Mouse (Mus musculus): ENCODE results near the gene Ube2c.

- TF ChIP-seq POLR2A (IDR thresholded peaks at IDR 0.05; ENCODE audit: borderline replicate concordance, extremely low read depth, insufficient read depth, insufficient read length, poor library complexity, severe bottlenecking) (no peak), CTCF (IDR thresholded peaks at IDR 0.05; ENCODE audit: borderline replicate concordance, extremely low read depth, insufficient read depth, insufficient read length) (no peak)
These were observed 22.9 kb downstream of the Ube2c start for GRCm38 (mm10) chr2:164792400-164793190.

Data from brain, embryonic 14.5 days (tissue).